Mouse (Mus musculus): ENCODE measurements around the gene Aatk. TPM values are rescaled to one million over a fixed set of nuclear protein-coding genes. Genes with fewer than 3 reads are reported as not detected.

The Aatk gene
- polyA plus RNA-seq, 1 experiment, result 182 TPM

DNA sequence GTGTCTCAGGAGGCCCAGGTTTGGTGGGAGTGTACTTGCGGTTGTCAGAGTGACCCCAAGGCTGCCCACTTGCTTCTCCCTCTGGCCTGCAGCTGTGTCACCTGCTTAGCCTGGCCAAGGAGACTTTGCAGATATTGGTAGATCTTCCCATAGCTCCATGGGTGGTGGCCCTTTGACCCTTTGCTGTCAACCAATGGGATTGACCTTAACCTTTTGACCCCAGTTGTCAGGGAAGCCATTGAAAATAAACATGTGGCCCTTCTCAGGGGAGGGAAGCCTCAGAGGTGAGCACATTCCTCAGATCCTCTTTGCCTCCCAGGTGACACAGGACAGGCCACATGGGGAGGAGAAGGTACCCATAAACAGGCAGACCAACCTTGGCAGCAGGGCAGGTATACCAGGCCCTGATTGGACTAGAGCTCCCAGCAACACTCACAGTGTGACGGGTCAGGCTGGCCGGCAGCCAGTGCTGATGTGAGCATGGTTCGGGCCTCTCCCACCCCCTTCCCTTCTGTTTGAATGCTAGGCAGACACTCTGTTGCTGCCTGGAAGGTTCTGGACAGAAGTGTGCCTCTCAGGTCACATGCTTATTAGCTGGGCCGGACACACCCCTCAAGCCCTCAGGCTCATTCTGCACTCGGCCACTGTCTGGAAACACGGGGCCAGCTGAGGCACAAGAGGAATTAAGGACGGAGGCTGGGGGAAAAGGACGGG is 17.4 kb downstream of the Aatk start:
- no peak for DNase-seq (ENCODE audit: extremely low spot score in 1 of 2, low spot score in 1 of 2)

DNA sequence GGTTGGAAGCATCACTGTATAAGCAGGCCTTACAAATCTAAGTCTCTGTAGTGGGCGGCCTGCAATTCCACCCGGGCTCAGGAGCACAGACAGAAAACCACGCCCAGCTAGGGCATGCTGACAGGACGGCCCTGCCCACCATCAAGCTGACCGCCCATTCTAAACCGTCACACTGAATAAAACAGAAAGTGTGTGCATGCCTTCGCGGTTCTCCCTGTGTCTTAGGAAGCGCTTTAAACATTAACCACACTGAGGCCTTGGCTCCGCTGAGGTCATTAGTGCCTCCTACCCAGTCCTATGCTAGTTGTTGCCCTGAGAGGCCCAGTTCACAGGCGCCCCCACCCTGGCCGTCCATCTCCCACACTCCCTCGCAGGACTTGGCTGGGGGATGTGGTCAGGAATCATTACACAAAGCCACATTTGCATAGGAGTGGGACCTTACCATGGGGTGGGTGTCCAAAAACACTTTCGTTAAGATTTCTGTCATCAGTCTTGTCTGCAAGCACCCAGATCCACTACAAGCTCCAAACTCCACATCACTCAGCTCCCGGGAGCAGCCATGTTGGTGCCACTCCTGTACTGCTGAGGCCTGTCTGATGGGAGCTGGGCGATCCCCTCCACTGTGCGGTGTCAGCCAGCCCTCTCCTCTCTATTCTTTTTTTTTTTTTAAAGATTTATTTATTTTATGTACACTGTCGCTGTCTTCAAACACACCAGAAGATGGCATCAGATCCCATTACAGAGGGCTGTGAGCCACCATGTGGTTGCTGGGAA is 18.5 kb downstream of the Aatk start:
- DNase-seq (ENCODE audit: extremely low spot score in 1 of 2, low spot score in 1 of 2), result no peak

DNA sequence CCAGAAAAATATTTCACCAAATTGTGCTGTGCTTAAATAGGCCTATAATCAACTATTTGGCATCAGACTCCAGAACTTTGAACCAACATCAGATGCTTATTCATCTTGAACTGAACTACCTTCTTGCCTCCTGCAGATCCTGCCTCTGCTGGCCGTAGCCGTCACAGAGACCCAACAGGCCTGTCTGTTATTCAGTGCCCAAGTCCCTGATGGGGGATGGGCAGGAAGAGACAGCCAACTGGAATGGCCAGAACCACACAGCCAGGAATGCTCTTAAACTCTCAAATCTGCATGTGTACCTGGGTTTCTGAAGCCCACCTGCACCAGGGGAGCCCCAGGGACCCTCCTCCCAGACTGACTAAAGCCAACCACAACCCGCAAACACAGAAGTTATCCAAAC is 20.0 kb downstream of the Aatk start:
- no peak for DNase-seq (ENCODE audit: extremely low spot score in 1 of 2, low spot score in 1 of 2)

DNA sequence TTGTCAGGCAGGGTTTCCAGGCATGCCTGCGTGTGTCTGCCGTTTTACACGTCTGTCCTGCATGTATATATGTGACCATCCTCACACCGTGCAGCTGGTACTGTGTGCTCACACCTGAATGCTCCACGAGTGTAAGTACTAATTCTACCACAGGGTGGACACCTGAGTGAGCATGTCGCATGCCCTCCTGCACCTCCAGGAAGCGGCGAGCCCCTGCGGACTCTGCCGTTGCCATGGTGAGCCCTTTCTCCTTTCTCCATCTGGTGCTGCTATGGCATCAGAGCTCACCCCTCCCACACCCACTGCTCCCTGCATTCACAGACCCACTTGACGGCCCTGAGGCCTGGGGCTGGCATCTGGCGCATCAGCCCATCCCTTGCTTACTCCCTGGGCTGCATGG is 24.1 kb downstream of the Aatk start:
- DNase-seq (ENCODE audit: extremely low spot score in 1 of 2, low spot score in 1 of 2), result no peak

DNA sequence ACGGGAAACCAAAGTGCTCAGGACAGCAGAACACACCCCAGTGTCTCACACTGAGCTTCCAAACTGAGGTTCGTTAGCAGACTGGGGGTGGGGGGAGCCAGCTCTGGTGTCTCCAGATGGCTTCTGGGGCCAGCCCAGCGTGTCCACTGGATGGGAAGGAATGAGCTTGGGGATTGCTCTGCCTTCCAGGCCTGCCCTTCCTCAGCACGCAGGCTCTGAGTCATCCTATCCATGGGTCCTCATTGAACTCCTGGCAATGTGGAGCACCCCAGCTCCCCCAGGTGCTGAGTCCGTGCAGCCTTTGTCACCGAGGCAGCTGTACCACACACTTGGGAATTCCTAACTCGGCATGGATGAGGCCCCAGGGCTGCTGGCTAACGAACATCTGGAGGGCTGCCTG is 24.8 kb downstream of the Aatk start:
- DNase-seq (ENCODE audit: extremely low spot score in 1 of 2, low spot score in 1 of 2), result no peak

DNA sequence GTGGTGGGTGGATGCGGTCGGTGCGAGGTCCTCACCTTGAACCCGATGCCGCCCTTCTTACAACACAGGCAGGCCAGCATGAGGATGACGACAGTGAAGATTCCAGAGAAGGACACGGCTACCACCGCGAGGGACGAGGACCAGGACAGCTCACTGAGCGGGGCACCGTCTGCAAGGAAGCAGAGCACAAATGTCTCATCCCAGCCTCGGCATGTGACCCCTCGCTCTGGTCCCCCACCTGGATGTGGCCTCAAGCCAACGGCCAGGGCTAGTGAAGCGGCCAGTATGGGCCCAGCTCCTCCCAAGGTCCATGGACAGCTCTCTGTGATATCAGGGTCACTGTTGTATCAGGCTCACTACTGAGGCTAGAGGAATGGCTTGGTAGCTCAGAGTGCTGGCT is 25.6 kb downstream of the Aatk start:
- DNase-seq (ENCODE audit: extremely low spot score in 1 of 2, low spot score in 1 of 2), result no peak

DNA sequence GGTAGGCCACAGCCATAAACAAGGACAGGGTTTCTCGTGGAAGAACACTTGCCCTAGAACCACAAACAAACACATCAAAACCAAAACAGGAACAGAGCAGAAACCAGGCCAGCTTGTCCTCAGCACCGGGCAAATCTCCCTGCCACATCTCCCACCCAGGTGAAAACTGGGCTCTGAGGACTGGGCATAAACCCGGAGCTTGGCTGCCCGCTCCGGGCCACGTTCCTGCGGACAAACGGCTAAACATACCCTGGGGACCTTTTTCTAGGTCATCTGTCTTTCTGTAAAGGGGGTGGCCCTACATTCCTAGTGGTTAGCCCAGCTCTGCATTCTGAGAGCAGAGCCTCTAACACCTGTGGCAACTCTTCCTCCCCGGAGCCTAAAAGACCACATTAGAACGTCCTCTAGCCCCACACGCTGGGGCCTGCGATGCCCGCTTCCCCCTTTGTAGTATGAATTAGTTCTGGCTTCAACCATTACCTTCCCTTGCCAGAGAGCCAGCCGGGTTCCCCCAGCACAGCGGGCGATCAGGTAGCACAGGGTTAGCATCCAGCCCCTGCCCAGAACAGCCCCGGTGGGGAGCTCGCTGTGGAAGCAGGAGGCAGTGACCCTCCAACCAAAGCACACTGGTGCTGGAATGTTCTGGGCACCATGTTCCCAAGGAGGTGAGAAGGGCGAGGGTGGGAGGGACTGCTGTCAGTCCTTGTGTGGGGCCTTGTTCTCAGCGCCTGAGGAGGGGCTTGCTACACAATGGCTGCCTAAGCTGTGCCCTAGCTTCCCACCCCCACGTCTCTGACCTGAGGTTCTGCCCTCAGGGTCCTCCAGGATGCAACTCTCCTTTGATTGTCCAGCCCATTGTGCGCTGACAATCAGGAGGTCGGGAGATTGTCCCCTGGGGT is 27.2 kb downstream of the Aatk start:
- DNase-seq (ENCODE audit: extremely low spot score in 1 of 2, low spot score in 1 of 2), result no peak

DNA sequence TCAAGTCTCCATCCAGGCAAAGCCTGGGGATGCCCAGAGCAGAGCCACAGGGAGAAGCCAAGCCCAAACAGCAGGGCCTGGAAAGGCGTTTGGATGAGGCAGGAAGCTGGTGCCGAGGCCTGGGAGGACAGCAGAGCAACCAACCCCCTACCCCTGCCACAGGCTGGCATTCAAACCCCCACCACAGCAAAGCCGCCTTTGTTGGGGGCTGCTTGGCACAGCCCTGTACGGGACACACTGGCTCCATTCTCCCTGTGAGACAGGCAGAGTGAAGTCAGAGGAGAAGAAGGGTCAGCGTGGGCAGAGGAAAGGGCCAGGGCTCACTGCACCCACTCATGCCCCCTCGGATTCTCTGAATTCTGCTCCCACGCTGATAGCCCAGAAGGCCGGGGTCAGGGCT is 30.0 kb downstream of the Aatk start:
- no peak for DNase-seq (ENCODE audit: extremely low spot score in 1 of 2, low spot score in 1 of 2)

DNA sequence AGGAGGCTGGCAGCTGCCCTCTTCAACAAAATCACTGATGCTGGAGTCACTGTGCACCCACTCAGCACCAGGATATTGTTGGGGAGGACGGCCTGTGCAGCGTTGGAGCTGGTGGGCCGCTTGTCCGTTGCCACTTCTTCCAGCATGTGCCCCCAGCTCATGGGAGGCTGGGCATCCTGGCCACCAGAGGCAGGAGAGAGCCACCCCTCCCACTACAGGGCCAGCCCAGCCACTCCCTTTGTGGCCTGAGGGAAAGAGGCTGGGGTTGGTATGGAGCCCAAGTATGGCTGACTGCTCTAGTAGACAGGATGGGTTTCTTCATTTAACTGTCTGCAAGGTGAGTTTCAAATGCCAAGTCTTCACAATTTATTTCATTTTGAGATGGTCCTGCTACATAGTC is 32.2 kb downstream of the Aatk start:
- DNase-seq (ENCODE audit: extremely low spot score in 1 of 2, low spot score in 1 of 2), result no peak

DNA sequence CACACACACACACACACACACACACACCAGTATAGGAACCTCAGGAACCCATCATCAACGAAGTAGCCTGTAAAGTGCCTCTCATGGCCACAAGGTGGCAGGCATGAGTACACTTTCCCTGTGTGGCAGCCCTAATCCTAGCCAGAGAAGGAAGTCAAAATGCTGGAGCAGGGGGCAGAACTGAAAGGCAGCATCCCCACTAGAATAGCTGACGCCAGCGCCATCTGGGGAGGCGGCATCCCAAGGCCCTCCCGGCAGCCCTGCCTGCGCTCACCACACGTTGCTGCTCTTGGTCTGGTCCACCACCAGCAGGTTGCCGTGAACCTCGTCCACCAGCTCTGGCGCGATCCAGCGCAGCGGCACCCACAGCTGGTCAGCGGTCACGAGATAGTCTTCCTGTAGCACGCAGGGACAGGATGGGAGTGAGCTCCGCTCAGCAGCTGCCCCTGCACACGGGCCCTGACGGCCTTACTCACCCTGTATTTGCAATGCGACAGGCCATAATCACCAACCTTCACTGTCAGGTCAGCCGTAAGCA is 33.7 kb downstream of the Aatk start:
- peak; percentile 79 to 93 for DNase-seq (ENCODE audit: extremely low spot score in 1 of 2, low spot score in 1 of 2)

DNA sequence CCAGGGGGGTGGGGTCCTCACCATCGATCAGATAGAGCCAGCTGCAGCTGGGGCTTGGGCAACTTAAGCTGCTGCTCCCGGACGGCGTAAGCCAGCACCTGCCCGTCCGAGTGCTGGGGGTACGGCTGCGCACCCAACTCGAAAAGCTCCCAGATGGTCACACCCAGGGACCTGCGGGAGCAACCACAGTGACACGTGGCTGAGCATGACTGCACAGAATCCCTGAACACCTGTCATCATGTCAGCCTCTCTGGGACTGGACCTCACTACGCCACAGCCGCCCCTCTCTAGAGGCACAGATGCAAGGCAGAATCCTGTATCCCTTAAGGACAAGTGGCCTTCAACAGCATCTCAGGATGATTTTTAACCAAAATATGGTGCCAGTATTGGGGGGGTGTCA is 34.3 kb downstream of the Aatk start:
- no peak for DNase-seq (ENCODE audit: extremely low spot score in 1 of 2, low spot score in 1 of 2)

DNA sequence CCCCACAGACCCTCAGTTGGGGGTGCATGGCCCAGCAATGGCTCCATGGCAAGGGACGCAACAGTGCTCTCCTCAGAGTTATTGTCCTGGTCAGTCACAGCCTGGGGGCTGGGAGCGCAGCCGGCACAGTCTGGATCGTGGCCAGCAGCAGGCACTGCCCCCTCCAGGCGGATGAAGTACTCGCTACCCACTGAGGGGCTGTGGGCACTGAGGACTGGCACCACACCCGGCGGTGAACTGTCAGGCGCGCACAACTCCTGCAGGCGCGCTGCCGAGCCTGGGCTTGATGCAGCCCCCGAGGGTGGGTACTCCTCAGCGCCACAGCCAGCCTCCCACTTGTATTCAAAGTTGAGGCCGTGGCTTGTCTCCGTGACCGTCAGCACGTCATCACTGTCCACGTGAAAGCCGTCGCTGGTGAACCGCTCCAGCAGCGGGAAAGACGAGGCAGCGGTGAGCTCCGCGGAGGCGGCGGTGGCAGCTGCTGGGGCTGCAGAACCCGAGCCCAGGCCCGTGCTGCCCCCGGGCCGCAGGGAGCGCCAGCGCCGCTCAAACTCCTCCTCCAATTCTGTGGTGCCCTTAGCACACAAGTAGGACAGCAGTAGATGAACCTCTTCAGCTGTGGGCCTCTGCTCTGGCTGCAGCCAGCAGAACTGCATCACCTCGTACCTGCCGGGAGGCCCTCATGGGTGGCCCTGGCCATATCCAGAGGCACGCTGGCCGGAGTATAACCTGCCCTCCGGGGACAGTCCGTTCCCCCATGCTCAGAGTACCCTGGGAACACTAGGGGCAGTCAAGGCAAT is 35.0 kb downstream of the Aatk start:
- DNase-seq (ENCODE audit: extremely low spot score in 1 of 2, low spot score in 1 of 2), result peak in 1 of 2 experiments; percentile 58

DNA sequence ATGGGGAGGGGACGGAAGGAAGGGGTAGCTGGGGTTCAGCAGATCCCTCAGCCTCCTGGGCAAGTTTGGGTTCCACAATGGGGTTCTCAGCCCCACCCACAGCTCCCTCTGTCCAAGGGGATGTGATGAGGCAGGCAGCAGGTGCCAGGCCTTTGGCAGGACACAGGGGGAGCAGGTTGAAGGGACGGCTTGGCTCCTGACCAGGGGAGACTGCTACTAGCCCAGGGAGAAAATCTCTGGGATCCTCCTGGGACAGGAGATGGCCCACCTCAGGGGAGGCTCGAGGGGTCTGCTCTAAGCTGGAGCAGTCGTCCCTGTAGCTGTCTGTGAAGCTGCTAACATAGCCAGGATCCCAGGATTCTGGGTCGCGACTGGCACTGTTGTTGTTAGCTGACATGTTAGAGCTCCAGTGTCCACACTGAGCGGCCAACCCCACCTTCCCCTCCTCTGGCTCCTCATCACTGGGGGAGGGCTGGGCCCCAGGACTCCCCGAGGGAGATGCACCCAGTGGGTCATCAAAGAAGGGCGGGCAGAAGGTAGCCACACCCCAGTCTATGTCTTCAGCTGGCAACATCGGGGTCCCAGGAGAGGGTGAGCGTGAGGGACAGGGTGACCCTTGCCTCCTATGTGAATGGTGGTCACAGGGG is 35.7 kb downstream of the Aatk start:
- DNase-seq (ENCODE audit: extremely low spot score in 1 of 2, low spot score in 1 of 2), result no peak

DNA sequence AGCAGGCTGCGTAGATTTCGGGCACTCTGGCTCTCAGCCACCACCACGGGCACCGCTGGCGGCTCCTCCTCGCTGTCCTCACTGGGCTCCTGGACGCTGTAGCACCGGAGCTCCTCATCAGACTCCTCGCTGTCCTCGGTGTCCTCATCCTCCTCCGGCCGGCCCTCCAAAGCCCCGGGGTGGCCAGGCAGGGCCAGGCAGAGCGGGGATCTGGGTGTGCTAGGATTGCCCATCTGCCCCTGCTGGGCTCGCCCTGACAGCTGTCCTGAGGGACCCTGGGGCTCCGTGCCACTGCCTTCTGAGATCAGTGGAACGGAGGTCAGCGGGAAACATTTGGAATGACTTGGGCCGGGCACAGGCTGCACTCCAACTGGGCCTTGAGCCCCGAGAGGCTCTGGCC is 37.0 kb downstream of the Aatk start:
- DNase-seq (ENCODE audit: extremely low spot score in 1 of 2, low spot score in 1 of 2), result no peak

DNA sequence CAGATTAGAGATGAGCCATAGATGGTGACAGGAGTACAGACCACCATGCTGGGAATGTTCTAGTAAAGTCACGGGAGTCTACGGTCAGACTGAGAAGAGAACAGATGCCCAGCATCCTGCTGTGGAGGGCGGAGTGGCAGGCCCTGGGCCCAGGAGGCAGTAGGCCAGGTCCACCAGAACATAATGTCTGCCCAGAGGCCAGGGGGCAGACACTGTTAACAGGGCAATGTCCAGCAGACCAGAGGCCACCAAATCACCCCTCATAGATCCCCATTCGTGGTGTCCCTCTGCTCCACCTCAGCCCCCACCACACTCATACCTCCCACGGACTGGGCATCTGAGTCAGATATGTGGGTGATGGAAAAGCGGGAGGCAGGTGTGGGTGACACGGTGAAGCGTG is 38.0 kb downstream of the Aatk start:
- DNase-seq (ENCODE audit: extremely low spot score in 1 of 2, low spot score in 1 of 2), result no peak

DNA sequence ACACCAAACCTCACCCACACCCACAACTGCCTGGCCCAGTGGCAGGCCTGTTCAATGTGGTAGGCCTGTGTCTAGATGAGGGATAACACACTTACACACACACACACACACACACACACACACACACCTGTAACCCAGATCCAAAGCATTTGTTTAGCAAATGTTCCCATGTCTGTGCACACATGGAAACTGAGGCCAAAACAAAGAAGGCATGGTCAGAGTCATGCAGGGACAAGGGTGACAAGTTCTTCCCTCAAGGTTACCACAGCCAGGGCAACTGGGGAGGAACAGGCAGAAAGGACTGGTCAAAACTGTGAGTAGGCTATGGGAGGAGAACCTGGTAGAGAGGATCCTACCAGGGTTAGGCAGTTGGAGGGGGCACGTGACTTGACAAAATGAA is 38.5 kb downstream of the Aatk start:
- no peak for DNase-seq (ENCODE audit: extremely low spot score in 1 of 2, low spot score in 1 of 2)

DNA sequence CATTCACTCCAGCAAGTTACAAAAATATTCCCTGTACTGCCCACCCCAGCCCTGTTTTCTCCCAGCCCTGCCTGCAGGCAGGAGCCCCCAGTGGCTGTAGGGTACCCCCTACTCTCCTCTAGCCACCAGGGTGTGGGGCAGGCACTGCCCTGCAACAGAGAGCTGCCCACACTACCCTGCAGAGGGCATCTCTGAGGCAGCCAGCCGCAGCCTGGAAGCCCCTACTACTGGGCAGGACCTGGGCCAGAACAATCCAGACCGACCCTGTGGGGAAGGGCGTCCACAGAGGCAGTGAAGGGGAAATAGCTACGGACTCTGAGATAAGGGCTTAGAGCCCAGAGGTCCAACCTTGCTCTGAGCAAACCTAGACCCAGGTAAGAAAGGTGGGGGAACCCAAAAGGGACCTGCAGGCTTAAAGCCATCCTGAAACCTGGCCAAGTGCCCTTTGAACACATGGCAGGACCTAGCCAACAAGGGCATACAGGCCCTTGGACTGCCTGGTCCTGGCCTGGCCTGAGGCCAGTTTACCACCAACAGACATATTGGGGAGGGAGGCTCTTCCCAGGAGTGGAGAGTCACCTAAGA is 39.4 kb downstream of the Aatk start:
- DNase-seq (ENCODE audit: extremely low spot score in 1 of 2, low spot score in 1 of 2), result no peak

DNA sequence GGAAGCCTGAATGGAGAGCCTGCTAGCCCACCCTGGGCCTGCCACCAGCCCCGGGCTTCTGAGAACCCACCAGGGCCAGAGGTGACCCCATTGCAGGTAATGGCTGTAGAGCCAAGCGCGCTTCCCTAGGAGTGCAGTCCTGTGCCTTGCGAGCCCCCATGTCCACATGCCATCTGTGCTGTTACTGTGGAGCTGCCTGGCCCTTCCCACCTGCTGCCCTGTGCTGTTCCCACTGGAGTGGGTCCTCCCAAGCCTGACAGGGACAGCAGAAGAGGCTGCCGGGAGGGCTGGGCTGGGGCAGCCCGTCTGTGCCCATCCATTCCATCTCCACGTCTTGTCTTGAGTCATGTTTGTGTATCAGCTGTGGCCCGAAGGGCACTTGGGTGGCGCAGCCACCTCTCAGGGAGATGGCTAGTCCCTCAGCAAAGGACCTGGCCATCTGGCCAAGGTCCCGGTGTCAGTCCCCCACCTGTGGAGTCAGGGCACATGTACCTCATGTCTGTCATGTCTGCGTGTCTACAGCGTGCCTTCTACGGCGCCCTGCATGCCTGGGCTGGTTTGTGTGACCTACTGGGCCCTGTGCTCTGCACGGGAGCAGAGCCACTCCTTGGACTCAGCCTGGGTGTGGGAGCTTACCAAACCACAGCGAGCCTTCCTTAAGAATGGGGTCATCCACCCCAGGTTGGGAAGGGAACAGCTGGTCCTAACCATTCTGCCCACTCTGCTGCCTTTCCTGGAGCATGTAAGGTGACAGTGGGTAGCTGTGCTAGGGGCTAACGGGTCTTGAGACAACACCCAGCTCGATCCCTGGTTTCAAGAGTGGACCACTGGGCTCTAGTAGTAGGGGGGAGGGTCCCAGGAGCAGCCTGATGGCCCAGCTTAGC is 41.3 kb downstream of the Aatk start:
- DNase-seq (ENCODE audit: extremely low spot score in 1 of 2, low spot score in 1 of 2), result no peak

Measured in frontal cortex, adult 2 months (tissue).